Mouse (Mus musculus) kidney, postnatal 36 days (tissue): ENCODE measurements around the gene Defa23.
A peak's percentile ranks its signal among the peaks of the same experiment; 100 is the strongest.
"Not testable (repeated sequence)": the region's sequence is repeated elsewhere in the genome, so short reads cannot be mapped to it uniquely, and the experiment has no call there.

ENCODE experiments used
- DNase-seq, 2 experiments: peaks; one replicate each; pipeline ENCODE4 v3.0.0; 2021 to 2022; ENCODE audit warnings: mixed read lengths in 2 of 2

Gene Defa23

GRCm38 (mm10) chr8:21054747-21055146 lies at the start of gene Defa23:
Gene Defa23, plus strand, starts transcription at chr8:21055047.
- not testable (repeated sequence) for DNase-seq

DNA sequence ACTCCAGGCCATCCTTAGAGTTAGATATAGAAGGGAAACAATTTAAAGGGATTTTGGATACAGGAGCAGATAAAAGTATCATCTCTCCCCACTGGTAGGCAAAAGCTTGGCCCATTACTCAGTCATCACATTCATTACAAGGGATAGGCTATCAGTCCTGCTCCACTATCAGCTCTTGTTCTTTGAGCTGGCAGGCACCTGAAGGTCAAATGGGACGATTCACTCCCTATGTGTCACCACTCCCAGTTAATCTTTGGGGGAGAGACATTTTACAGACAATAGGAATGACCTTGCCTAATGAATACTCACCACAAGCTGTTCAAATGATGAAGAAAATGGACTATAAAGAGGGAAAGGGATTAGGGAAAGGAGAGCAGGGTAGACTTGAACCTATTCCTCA lies 48.0 kb upstream of the Defa23 start:
- no peak for DNase-seq

GRCm38 (mm10) chr8:21008578-21008977 lies 46.3 kb upstream of the Defa23 start:
- peak in 1 of 2 experiments; percentile 10 for DNase-seq

DNA sequence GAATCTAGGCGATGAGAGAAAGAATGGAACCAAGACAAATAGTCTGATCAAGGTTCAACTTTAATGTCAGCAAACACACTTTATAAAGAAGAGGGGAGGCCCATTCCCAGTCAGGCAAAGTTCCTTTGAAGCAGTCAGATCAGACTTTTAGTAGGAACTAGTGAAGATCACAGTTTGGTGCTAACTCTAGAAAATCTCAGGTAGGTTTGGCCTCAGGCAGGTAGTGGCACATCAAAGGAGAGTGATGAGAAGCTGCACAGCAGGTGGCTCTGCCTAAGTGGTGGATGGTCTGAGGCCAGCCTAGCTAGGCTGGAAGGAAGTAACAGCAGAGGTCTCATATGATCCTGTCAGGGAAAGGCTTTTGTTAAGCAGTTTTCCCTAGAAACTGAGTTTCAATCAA lies 44.3 kb upstream of the Defa23 start:
- DNase-seq, result not testable (repeated sequence)

GRCm38 (mm10) chr8:21025245-21025644 lies 29.6 kb upstream of the Defa23 start, which contains the start of gene Defa21:
Gene Defa21, plus strand, starts transcription at chr8:21025545.
- DNase-seq, result not testable (repeated sequence)

DNA sequence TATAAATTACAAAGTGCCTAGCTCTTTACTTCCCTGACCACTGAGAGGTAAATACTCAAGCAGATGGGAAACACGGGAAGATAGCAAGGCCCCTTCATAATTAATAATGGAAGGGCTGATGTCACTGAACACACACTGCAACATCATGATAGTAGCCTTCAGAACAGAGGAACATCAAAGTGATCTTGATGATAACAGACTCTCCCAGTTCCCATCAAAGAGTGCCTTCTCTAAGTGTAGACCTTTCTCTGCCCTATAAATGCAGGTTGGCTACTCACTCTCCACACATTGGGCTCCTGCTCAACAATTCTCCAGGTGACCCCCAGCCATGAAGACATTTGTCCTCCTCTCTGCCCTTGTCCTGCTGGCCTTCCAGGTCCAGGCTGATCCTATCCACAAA lies 9.9 kb downstream of the Defa23 start, which contains the start of gene Defa35:
Gene Defa35 (plus strand): TSS at position 301 of the 400 bp plus-strand sequence.
- DNase-seq, result not testable (repeated sequence)

- not testable (repeated sequence) for DNase-seq
Measured at GRCm38 (mm10) chr8:21084142-21084541, 29.3 kb downstream of the Defa23 start, which contains the start of gene Defa25. Gene Defa25, plus strand, starts transcription at chr8:21084442.

- DNase-seq, result peak in 1 of 2 experiments; percentile 30
Measured at GRCm38 (mm10) chr8:21093106-21093505, 38.3 kb downstream of the Defa23 start.

DNA sequence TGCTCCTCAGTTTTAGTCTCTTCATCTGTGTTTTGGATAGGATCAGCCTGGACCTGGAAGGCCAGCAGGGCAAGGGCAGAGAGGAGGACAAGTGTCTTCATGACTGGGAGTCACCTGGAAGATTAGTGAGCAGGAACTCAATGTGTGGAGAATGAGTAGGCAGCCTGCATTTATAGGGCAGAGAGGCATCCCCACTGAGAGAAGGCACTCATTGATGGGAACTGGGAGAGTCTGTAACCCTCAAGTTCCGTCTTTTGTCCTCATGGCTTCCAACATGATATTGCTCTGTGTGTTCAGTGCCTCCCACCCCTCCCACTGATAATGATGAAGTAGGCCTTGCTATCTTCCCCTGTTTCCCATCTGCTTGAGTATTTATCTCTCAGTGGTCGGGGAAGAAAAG lies 41.1 kb downstream of the Defa23 start, which contains the start of gene Gm14851:
Gene Gm14851 (minus strand): TSS at position 101 of the 400 bp plus-strand sequence.
- DNase-seq, result not testable (repeated sequence)
